Mouse (Mus musculus): ENCODE measurements around the gene Vmp1.

Vmp1 gene

GRCm38 (mm10) chr11:86672772-86673171, 10.9 kb downstream of the Vmp1 start:
- no peak for DNase-seq (ENCODE audit: low read depth, low spot score)

GRCm38 (mm10) chr11:86671041-86671675, 12.5 kb downstream of the Vmp1 start:
- no peak for DNase-seq (ENCODE audit: low read depth, low spot score)

GRCm38 (mm10) chr11:86668169-86668568, 15.5 kb downstream of the Vmp1 start:
- DNase-seq (ENCODE audit: low read depth, low spot score): no peak

- DNase-seq (ENCODE audit: low read depth, low spot score): no peak
Observed at GRCm38 (mm10) chr11:86667553-86667952, 16.1 kb downstream of the Vmp1 start.

GRCm38 (mm10) chr11:86664406-86664805, 19.2 kb downstream of the Vmp1 start:
- no peak for DNase-seq (ENCODE audit: low read depth, low spot score)

- DNase-seq (ENCODE audit: low read depth, low spot score): no peak
Observed at GRCm38 (mm10) chr11:86663977-86664376, 19.7 kb downstream of the Vmp1 start.

- no peak for DNase-seq (ENCODE audit: low read depth, low spot score)
Observed at GRCm38 (mm10) chr11:86662986-86663895, 20.4 kb downstream of the Vmp1 start.

- no peak for DNase-seq (ENCODE audit: low read depth, low spot score)
Observed at GRCm38 (mm10) chr11:86657863-86658262, 25.8 kb downstream of the Vmp1 start.

GRCm38 (mm10) chr11:86656849-86657567, 26.6 kb downstream of the Vmp1 start:
- no peak for DNase-seq (ENCODE audit: low read depth, low spot score)

- peak; percentile 72 for DNase-seq (ENCODE audit: low read depth, low spot score)
Observed at GRCm38 (mm10) chr11:86655671-86656070, 28.0 kb downstream of the Vmp1 start.

GRCm38 (mm10) chr11:86654096-86654495, 29.5 kb downstream of the Vmp1 start:
- no peak for DNase-seq (ENCODE audit: low read depth, low spot score)

- DNase-seq (ENCODE audit: low read depth, low spot score): peak; percentile 84
Observed at GRCm38 (mm10) chr11:86653446-86653845, 30.2 kb downstream of the Vmp1 start.

- peak; percentile 61 for DNase-seq (ENCODE audit: low read depth, low spot score)
Observed at GRCm38 (mm10) chr11:86652578-86652979, 31.1 kb downstream of the Vmp1 start.

GRCm38 (mm10) chr11:86650676-86651075, 33.0 kb downstream of the Vmp1 start:
- no peak for DNase-seq (ENCODE audit: low read depth, low spot score)

GRCm38 (mm10) chr11:86649542-86649941, 34.1 kb downstream of the Vmp1 start:
- no peak for DNase-seq (ENCODE audit: low read depth, low spot score)

GRCm38 (mm10) chr11:86647706-86648447, 35.8 kb downstream of the Vmp1 start:
- no peak for DNase-seq (ENCODE audit: low read depth, low spot score)

- DNase-seq (ENCODE audit: low read depth, low spot score): no peak
Observed at GRCm38 (mm10) chr11:86646885-86647459, 36.7 kb downstream of the Vmp1 start.

- DNase-seq (ENCODE audit: low read depth, low spot score): no peak
Observed at GRCm38 (mm10) chr11:86646136-86646834, 37.4 kb downstream of the Vmp1 start.

GRCm38 (mm10) chr11:86644553-86644952, 39.1 kb downstream of the Vmp1 start:
- no peak for DNase-seq (ENCODE audit: low read depth, low spot score)

GRCm38 (mm10) chr11:86641714-86642113, 41.9 kb downstream of the Vmp1 start:
- DNase-seq (ENCODE audit: low read depth, low spot score): no peak

GRCm38 (mm10) chr11:86637697-86638096, 45.9 kb downstream of the Vmp1 start:
- DNase-seq (ENCODE audit: low read depth, low spot score): no peak

Data from CD4-positive, CD25-positive, alpha-beta regulatory T cell, adult 2 months (primary cell).